Mouse (Mus musculus) heart, postnatal 14 days (tissue): ENCODE measurements around the gene Pir. TPM values are rescaled to one million over a fixed set of nuclear protein-coding genes. Genes with fewer than 3 reads are reported as not detected.
A peak's percentile ranks its signal among the peaks of the same experiment; 100 is the strongest.

ENCODE experiments used
- DNase-seq, 2 experiments: peaks; one replicate each; pipeline ENCODE4 v3.0.0; 2021 to 2022
- intact Hi-C: fragments of 180-260 bp; cut with DNase I; formaldehyde crosslinking; loops from one replicate; pipeline ENCODE4 v1.15.1; 2025
- total RNA-seq, 2 experiments: library from RNA; stranded (reverse); gene quantifications; 2 replicates each; pipeline ENCODE4 v1.2.3; 2021

Gene Pir
- total RNA-seq, 2 experiments from 2014 or later: 2.6 to 5.0 TPM

DNA sequence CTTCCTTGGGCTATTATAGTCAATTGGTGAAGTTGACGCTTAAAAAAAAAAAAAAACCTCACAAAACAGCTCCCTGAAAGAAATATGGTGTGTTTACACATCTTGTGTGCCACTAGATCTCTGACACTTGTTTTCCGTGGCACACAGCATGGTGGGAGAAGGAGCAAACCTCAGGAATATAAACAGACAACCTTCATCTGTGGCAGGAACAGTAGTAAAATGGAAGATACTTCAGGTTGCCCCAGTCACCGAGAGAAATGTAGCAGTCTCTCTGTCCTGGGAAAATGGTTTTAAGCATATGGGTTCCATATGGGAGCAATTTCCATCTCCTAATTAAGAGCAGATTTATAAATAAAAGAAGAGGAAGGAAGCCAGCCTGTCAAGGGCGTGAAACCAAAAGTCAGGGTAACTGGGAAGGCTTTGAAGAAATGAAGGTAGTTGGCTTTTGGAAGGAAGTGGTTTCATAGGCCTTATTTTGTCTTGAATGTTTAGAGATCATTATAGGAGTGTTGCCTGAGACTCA lies 54.3 kb downstream of the Pir start:
- DNase-seq: no peak
- intact Hi-C loops: no loop called here

DNA sequence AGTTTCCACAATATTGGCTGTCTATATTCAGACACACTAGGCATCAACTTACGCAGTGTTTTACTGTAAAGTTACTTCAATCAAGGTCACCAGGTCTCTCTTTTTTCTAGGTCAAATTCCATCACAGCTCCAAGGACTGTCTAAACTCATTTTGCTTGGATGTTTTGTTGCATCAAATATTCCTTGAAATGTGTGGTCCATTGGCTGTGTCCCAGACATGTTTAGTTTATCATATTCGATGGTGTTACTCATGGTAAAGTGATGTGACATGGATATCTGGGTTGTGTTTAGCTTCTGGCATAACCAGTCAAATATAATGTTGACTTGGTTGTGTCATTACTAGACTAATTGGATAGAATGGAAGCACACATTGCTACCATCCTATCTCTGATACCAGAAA lies 61.2 kb downstream of the Pir start:
- intact Hi-C loops: no loop called here

DNA sequence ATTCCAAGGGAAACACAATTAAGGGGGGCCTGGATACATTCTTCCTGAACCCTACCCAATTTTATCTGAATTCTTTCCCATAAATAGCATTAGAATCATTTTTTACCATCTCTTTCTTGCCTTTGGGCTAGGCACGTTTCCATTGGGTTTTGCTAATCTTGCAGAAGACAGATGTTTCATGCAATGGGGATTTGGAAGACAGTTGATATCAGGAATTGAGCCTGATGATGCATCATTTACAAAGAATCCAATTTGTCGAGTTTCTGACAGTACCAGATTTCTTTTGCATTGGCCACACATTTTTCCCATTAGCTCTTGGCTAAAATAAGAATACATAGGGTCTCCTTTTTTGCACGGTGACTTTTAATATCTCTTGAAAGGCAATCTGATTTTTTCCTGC lies 61.6 kb downstream of the Pir start:
- intact Hi-C loops: no loop called here
- DNase-seq: no peak

More for the DNA sequence above, 61.2 kb downstream of the Pir start:
- DNase-seq: no peak

DNA sequence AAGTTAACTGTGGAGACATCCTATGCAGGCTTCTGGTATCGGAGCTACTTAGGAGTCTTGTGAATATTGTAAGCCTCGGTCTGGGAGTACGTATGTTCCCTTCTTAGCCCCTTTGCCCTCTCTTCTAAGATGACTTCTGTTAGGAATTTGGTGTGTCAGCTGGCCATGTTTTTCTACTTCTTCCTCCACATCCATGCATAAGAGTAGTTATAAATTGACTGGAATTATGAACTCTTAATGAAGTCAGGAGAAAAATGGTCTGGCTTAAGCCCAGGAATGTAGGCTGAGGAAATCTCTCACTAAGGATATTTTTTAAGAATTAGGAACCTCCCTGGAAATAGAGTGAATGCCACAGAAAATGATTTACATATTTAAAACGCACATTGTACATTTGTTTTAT lies 69.4 kb downstream of the Pir start:
- intact Hi-C loops: no loop called here
- no peak for DNase-seq

DNA sequence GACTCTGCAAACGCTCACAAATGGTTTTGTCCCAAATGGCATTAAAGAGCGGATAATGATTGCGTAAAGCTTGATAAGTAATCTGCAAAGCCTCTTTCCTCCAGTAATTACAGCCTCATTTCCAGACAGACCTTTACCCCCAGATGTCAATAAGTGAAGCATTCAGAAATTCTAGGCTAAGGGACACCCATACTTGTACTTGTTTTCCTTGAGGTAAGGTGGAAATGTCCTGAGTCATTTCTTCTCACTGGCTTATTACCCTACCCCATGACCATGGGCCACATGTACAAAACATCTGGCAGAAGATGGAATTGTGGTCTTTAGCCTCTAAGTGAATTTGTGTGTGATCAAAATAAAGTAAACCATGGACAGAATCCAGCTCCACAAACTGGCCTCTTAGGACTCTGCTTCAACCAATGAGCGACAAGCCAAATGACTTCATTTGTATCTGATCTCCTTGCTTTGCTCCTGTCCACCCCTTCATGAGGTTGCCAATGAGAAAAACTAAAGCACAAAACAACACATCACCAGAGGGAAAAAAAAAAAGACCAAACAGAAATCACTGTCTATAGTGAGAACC lies 76.3 kb downstream of the Pir start:
- no peak for DNase-seq
- intact Hi-C loops: no loop called here

DNA sequence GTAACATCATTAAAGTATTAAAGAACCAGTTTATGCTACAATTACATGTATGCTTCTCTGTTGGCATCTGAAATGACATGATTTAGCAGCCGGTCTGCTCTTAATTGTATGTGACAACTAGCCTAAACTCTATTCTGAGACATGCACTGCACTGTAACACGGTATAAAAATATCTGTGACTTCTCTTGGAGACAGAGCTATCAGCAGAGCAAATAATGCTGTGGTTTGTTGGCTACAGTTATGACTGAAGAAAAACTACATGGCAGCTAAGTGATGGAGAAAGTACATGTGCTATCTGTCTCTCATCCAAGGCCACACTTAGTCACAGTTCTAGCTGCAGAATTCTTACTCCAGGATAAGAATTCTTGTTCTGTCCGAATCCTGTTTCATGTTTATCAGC lies 79.8 kb downstream of the Pir start:
- no peak for DNase-seq
- intact Hi-C loops: no loop called here

DNA sequence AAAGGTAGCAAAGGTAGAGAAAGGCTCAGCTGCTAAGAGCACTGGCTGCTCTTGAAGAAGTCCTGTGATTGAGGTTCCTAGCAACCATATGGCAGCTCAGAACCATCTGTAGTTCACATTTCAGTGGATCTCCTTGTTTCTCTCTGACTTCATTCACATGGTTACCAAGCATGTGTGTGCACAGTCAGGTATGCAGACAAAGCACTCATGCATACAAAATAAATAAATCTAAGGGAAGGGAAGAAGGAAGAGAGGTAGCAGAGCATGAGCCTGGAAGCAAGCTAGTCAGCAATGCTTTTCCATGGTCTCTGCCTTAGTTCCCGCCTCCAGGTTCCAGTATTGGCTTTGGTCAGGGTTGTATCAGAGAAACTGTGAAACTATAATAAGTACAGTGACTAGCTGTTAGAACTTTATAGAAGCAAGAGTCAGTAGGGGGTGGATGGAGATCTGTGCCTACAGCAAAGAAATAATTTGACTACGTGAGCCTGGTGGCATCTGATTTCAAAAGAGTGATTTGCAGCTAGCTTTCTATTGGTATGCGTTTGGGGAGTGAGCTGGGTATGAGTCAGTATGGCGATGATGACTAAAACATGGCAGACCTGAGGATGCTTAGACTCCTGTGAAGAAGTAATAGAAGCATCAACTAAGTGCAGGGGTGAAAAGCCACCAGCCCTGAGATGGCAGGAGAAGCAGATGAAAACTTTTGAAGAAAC lies 96.1 kb downstream of the Pir start:
- intact Hi-C loops: no loop called here
- DNase-seq: no peak

DNA sequence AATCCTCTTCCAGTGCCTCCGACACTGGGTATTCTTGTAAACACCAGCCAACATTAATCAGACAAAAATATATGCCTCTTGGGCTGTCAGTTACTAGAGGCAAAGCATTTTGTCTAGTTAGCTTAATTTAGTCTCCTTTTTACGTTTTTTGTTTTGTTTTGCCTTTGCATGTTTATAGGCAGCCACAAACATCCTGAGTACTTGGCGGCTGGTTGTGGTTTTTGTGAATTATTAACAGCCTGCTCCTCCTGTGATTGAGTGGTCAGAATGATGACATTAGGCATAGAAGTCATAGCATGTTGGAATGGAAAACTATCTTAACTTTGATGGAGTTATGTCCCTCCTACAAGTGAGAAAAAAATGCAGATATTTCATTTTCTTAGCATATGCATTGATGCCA lies 101.4 kb downstream of the Pir start:
- intact Hi-C loops: no loop called here
- DNase-seq: no peak

DNA sequence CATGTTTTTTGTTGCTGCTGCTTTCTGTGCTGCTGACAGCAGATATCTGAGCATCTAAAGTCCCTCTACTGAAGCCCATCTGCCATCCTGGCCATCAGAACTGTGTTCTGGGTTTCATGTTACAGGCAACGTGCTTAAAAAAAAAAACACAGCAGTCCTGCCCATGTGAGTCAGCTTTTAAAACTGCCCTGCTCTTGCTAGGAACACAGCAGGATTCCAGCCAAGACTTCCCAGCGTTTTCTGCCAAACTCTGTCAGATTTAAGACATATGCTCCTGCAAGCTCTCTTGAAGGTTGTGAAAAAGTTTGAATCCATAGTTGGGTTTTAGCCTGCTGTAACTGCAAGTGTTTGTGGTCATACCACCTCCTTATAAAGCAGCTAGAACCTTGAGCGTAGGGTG lies 103.9 kb downstream of the Pir start, which contains the start of gene Vegfd:
Gene Vegfd, plus strand, starts transcription at position 298 of the 400 bp plus-strand sequence.
- DNase-seq: peak; percentile 19 to 44
- intact Hi-C loops: no loop called here

DNA sequence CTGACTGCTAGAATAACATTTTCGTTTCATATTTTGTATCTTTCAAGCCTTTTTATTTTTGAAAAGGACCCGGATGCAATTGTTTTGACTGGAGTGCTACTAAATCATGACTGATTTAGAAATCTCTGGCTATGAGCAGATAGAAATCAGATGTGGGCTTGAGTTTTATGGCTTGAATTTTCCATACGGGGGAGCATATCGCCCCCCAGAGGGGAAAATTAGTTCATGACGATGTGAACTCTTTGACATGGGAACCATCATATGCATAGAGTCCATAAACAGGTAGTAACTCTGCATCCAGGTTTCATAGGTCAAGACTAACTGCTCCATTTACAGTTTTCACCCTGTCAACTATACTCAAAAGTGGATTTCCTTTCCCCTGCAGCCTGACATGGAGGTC lies 105.4 kb downstream of the Pir start:
- DNase-seq: no peak
- intact Hi-C loops: no loop called here

DNA sequence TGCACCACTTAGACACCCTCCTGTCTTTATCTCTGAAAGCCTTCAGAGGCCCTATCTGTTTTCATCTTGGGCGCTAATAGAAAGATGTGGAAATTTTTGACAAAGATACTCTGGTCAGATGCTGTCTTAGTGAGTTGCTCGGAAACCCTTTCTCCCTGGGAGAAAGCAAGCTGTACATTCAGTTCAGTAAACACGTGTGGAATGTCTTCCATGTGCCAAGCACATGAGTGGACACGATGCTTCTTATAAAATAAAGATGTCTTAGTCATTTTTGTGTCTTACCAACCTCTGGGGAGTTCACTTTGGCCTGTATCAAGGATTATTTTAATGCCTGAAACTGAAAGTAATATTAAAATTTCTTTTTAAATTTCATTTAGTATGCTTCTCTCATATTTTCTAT lies 110.5 kb downstream of the Pir start:
- intact Hi-C loops: no loop called here
- DNase-seq: no peak

DNA sequence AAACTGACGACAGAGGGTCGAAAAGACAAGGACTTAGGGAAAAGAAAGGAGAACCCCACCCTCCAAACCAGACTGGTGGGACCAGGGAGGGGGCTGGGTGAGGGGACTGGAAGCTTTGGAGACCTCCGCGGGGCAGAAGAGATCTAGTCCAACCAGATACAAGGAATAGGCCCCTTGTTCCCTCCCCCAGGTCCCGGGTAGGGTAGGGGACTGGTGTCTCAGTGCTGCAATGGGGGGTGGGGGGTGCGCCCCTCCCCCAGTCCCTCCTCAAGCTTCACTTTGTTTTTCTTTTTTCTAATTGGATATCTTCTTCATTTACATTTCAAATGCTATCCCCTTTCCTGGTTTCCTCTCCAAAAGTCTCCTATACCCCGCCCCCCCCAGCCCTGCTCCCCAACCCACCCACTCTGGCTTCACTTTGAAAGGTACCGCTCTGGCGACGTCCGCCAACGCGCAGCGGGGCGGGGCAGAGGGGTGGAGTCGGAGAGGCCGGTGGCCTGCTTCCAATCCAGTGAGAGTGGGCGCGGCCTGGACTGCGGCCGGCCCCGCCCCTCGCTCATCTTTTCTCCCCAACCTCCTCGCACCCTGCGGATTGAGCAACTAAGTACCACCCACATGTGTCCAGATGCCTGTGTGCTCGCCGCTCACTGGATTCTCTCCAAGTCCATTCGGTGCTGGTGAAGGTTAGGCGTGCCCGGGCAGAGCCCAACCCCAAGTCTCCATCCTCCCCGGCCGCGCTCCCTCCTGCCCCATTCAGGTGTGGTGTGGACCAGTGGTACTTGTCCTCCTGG lies 112.6 kb downstream of the Pir start:
- intact Hi-C loops: no loop called here
- DNase-seq: peak; percentile 78 to 80

DNA sequence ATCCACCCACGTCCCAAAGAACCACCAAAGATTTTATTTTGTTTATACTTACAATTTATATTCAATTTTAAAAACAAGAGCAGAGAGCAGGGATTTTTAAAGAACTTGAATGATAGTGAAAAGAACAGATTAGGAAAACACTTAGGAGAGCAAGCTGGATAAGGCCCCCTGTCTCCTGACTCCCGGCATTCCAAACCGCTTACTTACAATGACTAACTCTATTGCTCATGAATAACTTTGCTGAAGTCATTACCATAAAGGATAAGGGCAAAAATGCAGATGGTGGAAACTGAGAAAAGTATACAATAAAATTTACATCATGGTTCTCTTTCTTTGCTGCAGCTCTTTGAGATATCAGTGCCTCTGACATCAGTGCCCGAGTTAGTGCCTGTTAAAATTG lies 124.9 kb downstream of the Pir start:
- DNase-seq: no peak
- intact Hi-C loops: no loop called here

DNA sequence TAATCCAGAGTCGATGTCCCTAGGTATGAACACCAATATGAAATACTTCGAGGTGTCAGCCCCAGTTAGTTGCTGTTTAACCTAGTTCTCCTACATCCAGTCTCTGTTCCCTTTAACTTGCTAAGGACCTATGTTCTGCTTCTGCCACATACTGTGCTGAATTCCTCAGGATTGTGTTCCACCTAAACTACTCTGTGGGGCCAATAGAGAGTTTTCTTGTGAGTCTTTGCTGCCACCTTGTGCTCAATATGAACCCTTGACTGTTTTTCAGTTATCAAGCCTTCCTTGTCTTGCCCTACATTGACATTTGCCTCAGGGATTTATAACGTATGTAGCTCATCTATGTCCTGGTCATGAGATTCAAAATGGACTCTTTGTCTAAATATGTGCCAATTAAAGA lies 129.3 kb downstream of the Pir start:
- DNase-seq: peak in 1 of 2 experiments; percentile 7
- intact Hi-C loops: loop anchor here (2.0 to 5.0 kb wide), 3 partner anchors 50 to 216 kb away; no protein-coding TSS in a partner anchor

DNA sequence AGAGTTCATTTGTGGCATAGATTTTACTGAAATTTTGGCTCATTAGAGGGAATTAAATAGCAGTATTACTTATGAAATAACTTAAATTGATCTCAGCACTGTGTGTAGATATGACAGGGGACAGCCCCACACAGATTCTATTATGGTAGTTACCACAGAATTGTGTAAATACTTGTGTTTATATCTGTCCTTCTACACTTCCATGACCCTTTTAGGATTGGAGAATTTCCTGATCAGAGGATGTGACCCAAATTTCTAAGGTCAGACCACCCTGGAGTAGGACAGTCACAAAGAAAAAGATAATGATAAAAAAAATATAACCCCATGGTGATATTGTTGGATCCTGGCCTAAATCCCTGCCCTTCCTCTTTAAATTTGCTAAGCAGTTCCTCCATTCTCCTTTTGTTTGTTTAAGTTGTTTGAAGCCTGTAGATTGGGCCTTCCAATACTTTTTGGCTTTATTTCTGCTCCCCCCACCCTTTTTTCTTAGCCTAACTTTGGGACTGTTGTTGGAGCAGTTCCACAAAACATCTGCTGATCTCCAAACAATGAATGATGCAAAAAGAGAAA lies 136.0 kb downstream of the Pir start:
- intact Hi-C loops: no loop called here
- no peak for DNase-seq

DNA sequence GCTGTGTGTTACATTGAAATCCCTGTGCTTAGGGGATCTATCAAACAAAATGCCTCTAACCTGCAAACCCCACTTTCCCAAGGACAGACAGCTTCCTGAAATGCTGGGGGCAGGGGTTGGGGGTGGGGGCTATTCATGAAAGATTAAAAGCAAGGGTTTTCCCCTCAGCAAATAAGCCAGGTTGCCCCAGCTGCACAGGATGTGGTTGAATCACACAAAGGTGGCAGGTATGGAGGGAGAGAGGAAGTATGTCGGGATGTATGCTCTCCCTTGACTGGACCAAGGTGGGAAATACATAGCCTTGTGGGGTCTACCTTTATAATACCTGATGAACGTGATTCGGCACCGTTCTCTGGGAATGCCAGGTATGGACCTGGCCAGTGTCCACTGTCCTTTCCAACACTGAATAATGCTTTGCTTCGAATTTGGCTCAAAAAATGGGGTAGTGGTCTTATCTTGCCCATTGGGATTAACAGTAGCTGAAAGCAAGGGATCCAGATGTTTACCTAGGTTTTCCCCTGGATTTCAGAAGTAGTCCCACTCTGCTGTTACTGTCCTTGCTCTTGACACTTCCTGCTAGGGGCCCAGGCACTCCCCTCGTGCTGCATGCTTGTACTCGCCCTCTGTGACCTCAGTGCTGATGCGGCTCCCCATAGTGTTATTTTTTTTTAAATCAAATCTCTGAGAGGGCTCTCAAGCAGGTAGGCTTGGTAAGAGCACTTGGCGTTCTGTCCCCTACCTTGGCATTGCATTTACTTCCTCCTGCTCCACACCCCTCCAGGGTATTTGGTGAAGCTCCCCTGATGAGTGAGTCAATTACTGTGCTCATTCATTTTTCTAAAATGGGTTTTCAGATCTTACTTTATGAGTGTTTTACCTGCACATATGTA lies 137.2 kb downstream of the Pir start:
- no peak for DNase-seq
- intact Hi-C loops: no loop called here

DNA sequence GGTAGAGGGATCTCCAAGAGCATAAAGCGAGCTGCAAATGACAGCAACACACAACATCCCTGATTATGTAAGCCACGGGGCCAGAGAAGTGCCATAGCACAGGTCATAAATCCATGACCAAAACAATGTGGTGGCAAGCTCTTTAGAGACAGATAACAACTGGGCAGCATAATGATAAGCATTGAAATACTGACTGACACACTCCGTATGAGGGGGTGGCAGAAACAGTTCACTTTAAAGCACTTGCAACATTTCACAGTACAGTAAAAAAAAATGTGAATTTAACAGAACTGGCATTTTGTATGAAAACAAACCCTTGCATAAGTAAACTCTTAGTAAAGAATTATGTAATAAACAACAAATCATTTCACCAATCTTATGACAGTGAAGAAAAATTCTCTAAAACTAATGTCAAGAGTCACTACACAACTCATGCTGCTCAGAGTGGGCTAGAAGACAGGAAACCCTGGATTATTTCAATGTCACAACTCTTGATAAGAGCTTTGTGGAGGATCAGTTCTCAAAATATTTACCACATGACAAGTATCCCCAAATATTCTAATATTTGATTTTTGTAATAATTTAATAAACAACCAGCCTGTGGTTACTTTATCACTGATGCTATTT lies 139.2 kb downstream of the Pir start:
- intact Hi-C loops: no loop called here
- DNase-seq: no peak

DNA sequence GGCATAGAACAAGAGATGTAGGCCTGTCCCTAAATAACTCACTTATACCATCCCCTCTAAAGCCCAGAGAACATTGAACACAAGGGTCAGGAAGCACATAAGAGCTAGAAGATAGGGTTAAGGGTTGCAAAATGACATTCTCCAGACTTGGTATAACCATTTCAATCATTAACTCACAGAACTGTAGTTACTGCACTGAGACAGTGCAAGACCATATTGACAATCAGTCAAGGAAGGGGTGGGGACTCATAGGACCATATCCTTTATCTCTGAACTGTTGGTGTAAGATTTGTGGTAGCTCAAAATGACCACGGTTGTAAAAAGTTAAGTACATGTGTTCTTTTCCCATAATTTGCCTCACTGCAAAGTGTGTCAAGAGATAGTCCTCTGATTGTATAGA lies 141.4 kb downstream of the Pir start:
- intact Hi-C loops: no loop called here
- no peak for DNase-seq

DNA sequence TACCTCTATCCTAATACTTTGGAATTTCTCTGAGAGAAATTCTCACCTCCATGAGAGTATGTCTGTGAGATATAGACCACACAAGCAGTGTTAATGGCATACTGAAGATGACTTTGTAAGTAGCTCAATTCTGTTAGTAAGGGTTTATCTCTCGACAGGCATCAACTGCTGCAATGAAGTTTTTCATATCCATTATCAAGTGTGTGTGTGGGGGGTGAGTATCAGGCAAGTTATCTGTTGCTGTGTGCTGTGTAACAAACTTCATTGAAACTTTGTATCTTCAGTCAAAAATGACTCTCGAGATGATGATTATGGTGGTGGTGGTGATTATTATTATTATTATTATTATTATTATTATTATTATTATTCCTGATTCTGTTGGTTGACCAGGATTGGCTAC lies 147.6 kb downstream of the Pir start:
- intact Hi-C loops: no loop called here
- no peak for DNase-seq

DNA sequence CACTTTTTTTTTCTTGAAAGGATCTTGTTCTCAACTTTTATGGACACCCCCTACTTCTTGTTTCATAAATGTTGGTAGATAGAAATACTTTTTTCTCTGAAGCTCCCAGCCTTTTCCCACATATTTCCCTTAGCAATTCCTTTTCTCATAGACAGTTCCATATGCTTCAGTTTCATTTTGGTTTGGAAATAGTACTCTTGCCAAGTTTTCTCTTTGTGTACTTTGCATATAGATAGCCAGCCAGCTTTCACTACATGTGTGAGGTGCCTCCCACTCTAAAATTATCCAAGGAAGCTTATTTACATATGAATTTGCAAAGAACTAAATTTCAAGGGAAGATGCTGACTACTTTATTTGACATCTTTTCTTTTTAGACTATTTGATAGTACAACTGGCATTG lies 148.8 kb downstream of the Pir start:
- DNase-seq: no peak
- intact Hi-C loops: no loop called here
